8 mouse cellular contexts compared by ENCODE assay signal in genomic region chr7:80403551-80403950, GRCm38 (mm10). TPM values are rescaled to one million over a fixed set of nuclear protein-coding genes. Genes with fewer than 3 reads are reported as not detected.
A peak's percentile ranks its signal among the peaks of the same experiment; 100 is the strongest.
DNase-seq lines count a peak whose midpoint lies in the region; ATAC-seq lines count a peak whose summit lies in the region.

No protein-coding gene starts in this region.

- peaks cover 28% of the 10 kb centered on the region for H3K4me1 ChIP-seq in hindbrain, embryonic 16.5 days (ENCODE audit: control insufficient read depth, insufficient read depth, low read depth, low read length)
- H3K4me1 ChIP-seq in liver, embryonic 11.5 days (replicated peaks; ENCODE audit: control insufficient read depth, insufficient read depth, low read length) = peaks cover 27% of the 10 kb centered on the region
- peaks cover 40% of the 10 kb centered on the region for H3K4me1 ChIP-seq in neural tube, embryonic 15.5 days

- no peaks in the 10 kb centered on the region for H3K27me3 ChIP-seq in hindbrain, embryonic 16.5 days (replicated peaks; ENCODE audit: control insufficient read depth, insufficient read depth, low read length)
- peaks cover 15% of the 10 kb centered on the region; the same call in 1 of the 2 replicates for H3K27me3 ChIP-seq in liver, embryonic 11.5 days (replicated peaks; ENCODE audit: control insufficient read depth, insufficient read depth, low read length)
- peaks cover 9% of the 10 kb centered on the region; the same call in 1 of the 2 replicates for H3K27me3 ChIP-seq in neural tube, embryonic 15.5 days (replicated peaks)

- DNase-seq in layer of hippocampus, adult 9-11 months = peak; percentile 67
- no peak for DNase-seq in layer of hippocampus, adult 9-10 months (ENCODE audit: low spot score)
- peak; percentile 51 for DNase-seq in brain, embryonic 18.5 days (ENCODE audit: low read depth, low spot score)
- peak; percentile 87 for DNase-seq in gastrocnemius, postnatal 10 days
- no peak for DNase-seq in liver, embryonic 11.5 days (ENCODE audit: low spot score)

- no peaks in the 10 kb centered on the region for H3K36me3 ChIP-seq in hindbrain, embryonic 16.5 days (ENCODE audit: control insufficient read depth, insufficient read depth, low read length)
- H3K36me3 ChIP-seq in liver, embryonic 11.5 days (ENCODE audit: control insufficient read depth, insufficient read depth, low read length) = no peaks in the 10 kb centered on the region
- H3K36me3 ChIP-seq in neural tube, embryonic 15.5 days = no peaks in the 10 kb centered on the region

- no peak overlapping the region for H3K4me3 ChIP-seq in hindbrain, embryonic 16.5 days (ENCODE audit: low read length)
- H3K4me3 ChIP-seq in liver, embryonic 11.5 days (ENCODE audit: low read depth, low read length) = no peak overlapping the region
- peak overlapping the region; percentile 90 for H3K4me3 ChIP-seq in neural tube, embryonic 15.5 days (replicated peaks)

- H3K9ac ChIP-seq in hindbrain, embryonic 16.5 days (ENCODE audit: low read depth, low read length) = no peak overlapping the region
- H3K9ac ChIP-seq in liver, embryonic 11.5 days (ENCODE audit: low read depth, low read length) = no peak overlapping the region
- H3K9ac ChIP-seq in neural tube, embryonic 15.5 days (replicated peaks) = 0 out of 2 replicates have a peak overlapping the region, but pooled peaks have one; percentile 91

- 39% methylated on average over 9 of the region's 9 CpGs for WGBS in hindbrain, embryonic 16.5 days
- 46% methylated on average over 9 of the region's 9 CpGs for WGBS in liver, embryonic 11.5 days
- 51% methylated on average over 9 of the region's 9 CpGs for WGBS in neural tube, embryonic 15.5 days

- H3K4me2 ChIP-seq in hindbrain, embryonic 16.5 days (ENCODE audit: low read length) = peak overlapping the region; percentile 96; the same call in 1 of the 2 replicates
- peak overlapping the region; percentile 97 for H3K4me2 ChIP-seq in liver, embryonic 11.5 days
- H3K4me2 ChIP-seq in neural tube, embryonic 15.5 days = peak overlapping the region; percentile 82

- no peaks in the 10 kb centered on the region for H3K9me3 ChIP-seq in hindbrain, embryonic 16.5 days (ENCODE audit: control insufficient read depth, low read length)
- no peaks in the 10 kb centered on the region for H3K9me3 ChIP-seq in liver, embryonic 11.5 days (ENCODE audit: control insufficient read depth, low read length)
- no peaks in the 10 kb centered on the region for H3K9me3 ChIP-seq in neural tube, embryonic 15.5 days (replicated peaks)

- no peak for ATAC-seq in hindbrain, embryonic 16.5 days
- no peak for ATAC-seq in liver, embryonic 11.5 days (replicated peaks; ENCODE audit: low FRiP score)
- no peak for ATAC-seq in neural tube, embryonic 15.5 days (ENCODE audit: low FRiP score)
- no peak for ATAC-seq in megakaryocyte-erythroid progenitor cell, adult 5-6 weeks (replicated peaks; ENCODE audit: low FRiP score, low TSS enrichment, poor library complexity, severe bottlenecking)

- no peak overlapping the region for H3K27ac ChIP-seq in hindbrain, embryonic 16.5 days (ENCODE audit: low read depth, low read length)
- H3K27ac ChIP-seq in liver, embryonic 11.5 days (ENCODE audit: low read depth, low read length) = no peak overlapping the region
- peak overlapping the region; percentile 85 for H3K27ac ChIP-seq in neural tube, embryonic 15.5 days (replicated peaks)

RNA-seq across cellular contexts. Expression of gene Furin, which starts 1.7 kb away (rescaled TPM):
- 10 to 100 TPM; 63.1 to 68.1 TPM for total RNA-seq in gastrocnemius, postnatal 10 days (2021)
- 3.9 and 4.5 TPM in 2 replicates for polyA plus RNA-seq in hindbrain, embryonic 16.5 days (2015; fragmentation: Nextera tagmentation; extraction: Ambion mirVana)
- polyA plus RNA-seq in liver, embryonic 11.5 days (2014; fragmentation: Nextera tagmentation; extraction: Ambion mirVana) = 8.3 and 10.4 TPM in 2 replicates
- 5.6 and 6.2 TPM in 2 replicates for polyA plus RNA-seq in neural tube, embryonic 15.5 days (2015; fragmentation: Nextera tagmentation; extraction: Ambion mirVana)
- total RNA-seq in megakaryocyte-erythroid progenitor cell, adult 5-6 weeks (2014; fragmentation: Nextera tagmentation) = 24.9 and 31.5 TPM in 2 replicates
- 8.2 and 10.0 TPM in 2 replicates for total RNA-seq in megakaryocyte-erythroid progenitor cell, adult 5-6 weeks (2017)

RNA-seq across cellular contexts. Expression of gene Fes, which starts 15.8 kb away (rescaled TPM):
- total RNA-seq in gastrocnemius, postnatal 10 days (2021) = 10 to 100 TPM in 1 of 2 experiments, 1 to 10 TPM in 1; 9.4 to 12.1 TPM
- polyA plus RNA-seq in hindbrain, embryonic 16.5 days (2015; fragmentation: Nextera tagmentation; extraction: Ambion mirVana) = 3.8 and 4.9 TPM in 2 replicates
- 15.2 and 16.4 TPM in 2 replicates for polyA plus RNA-seq in liver, embryonic 11.5 days (2014; fragmentation: Nextera tagmentation; extraction: Ambion mirVana)
- 4.5 and 7.7 TPM in 2 replicates for polyA plus RNA-seq in neural tube, embryonic 15.5 days (2015; fragmentation: Nextera tagmentation; extraction: Ambion mirVana)
- total RNA-seq in megakaryocyte-erythroid progenitor cell, adult 5-6 weeks (2014; fragmentation: Nextera tagmentation) = 12.5 and 23.2 TPM in 2 replicates
- total RNA-seq in megakaryocyte-erythroid progenitor cell, adult 5-6 weeks (2017) = 1.8 and 17.9 TPM in 2 replicates

RNA-seq across cellular contexts. Expression of gene Man2a2, which starts 32.4 kb away (rescaled TPM):
- total RNA-seq in gastrocnemius, postnatal 10 days (2021) = 10 to 100 TPM; 92.2 to 97.2 TPM
- 20.7 and 24.4 TPM in 2 replicates for polyA plus RNA-seq in hindbrain, embryonic 16.5 days (2015; fragmentation: Nextera tagmentation; extraction: Ambion mirVana)
- 9.4 and 12.4 TPM in 2 replicates for polyA plus RNA-seq in liver, embryonic 11.5 days (2014; fragmentation: Nextera tagmentation; extraction: Ambion mirVana)
- 25.5 and 26.9 TPM in 2 replicates for polyA plus RNA-seq in neural tube, embryonic 15.5 days (2015; fragmentation: Nextera tagmentation; extraction: Ambion mirVana)
- 20.3 and 33.2 TPM in 2 replicates for total RNA-seq in megakaryocyte-erythroid progenitor cell, adult 5-6 weeks (2014; fragmentation: Nextera tagmentation)
- total RNA-seq in megakaryocyte-erythroid progenitor cell, adult 5-6 weeks (2017) = 10.8 and 19.4 TPM in 2 replicates

Comparison
In these comparisons a context has a peak if more than half of its experiments do, and no peak if none do; other contexts are left out.
1. DNase-seq: peak in layer of hippocampus, adult 9-11 months (single experiment), brain, embryonic 18.5 days (single experiment) and gastrocnemius, postnatal 10 days (single experiment); none in layer of hippocampus, adult 9-10 months (single experiment) and liver, embryonic 11.5 days (single experiment).
2. Peak in every context shown above with its lines, with median percentiles within 50 percentile points of each other: H3K4me2 ChIP-seq.